Mouse (Mus musculus) stomach, embryonic 15.5 days (tissue): ENCODE results near the gene Msi2. TPM values are rescaled to one million over a fixed set of nuclear protein-coding genes. Genes with fewer than 3 reads are reported as not detected.

Source experiments
- ATAC-seq: fragments of 200-750 bp; cut with Nextera tagmentation; 2 replicates; pipeline ENCODE4 v1.8.0; 2017; ENCODE audit warnings: low read depth, moderate number of reproducible peaks, moderate TSS enrichment; ENCODE audit not compliant: insufficient read depth, low FRiP score
- H3K27ac ChIP-seq: fragments of 300-500 bp; sonication (generic); 2 replicates; pipeline ENCODE4 v1.5.1; 2015; ENCODE audit warnings: mild to moderate bottlenecking, inconsistent platforms
- H3K27me3 ChIP-seq: fragments of 300-500 bp; sonication (generic); replicated peaks from 2 replicates; pipeline ENCODE4 v1.6.1; 2015; ENCODE audit warnings: inconsistent platforms
- H3K36me3 ChIP-seq: fragments of 300-500 bp; sonication (generic); 2 replicates; pipeline ENCODE4 v1.6.1; 2015; ENCODE audit warnings: inconsistent platforms
- H3K4me1 ChIP-seq: fragments of 300-500 bp; sonication (generic); 2 replicates; pipeline ENCODE4 v1.6.1; 2015; ENCODE audit warnings: inconsistent platforms
- H3K4me2 ChIP-seq: fragments of 300-500 bp; sonication (generic); 2 replicates; pipeline ENCODE4 v1.6.1; 2015; ENCODE audit warnings: mild to moderate bottlenecking, inconsistent platforms
- H3K4me3 ChIP-seq: fragments of 300-500 bp; sonication (generic); replicated peaks from 2 replicates; pipeline ENCODE4 v1.5.1; 2015; ENCODE audit warnings: inconsistent platforms
- H3K9ac ChIP-seq: fragments of 300-500 bp; sonication (generic); 2 replicates; pipeline ENCODE4 v1.6.1; 2015; ENCODE audit warnings: inconsistent platforms
- H3K9me3 ChIP-seq: fragments of 300-500 bp; sonication (generic); 2 replicates; pipeline ENCODE4 v1.6.1; 2016; ENCODE audit warnings: inconsistent platforms
- WGBS: fragments of 180-500 bp; shearing (Covaris S2); methylation state at CpG from one replicate; pipeline ENCODE4 v1.1.7; 2015; 5-methylcytosine and 5-hydroxymethylcytosine counted together
- polyA plus RNA-seq: library from polyadenylated mRNA; unstranded; fragments of >200 nt; fragmentation: Nextera tagmentation; extraction: Ambion mirVana; gene quantifications from 2 replicates; pipeline ENCODE4 v1.2.1, GENCODE M21; 2015

Gene Msi2
- polyA plus RNA-seq, 1 experiment from 2014 or later, result 13.7 TPM

- Histone ChIP-seq H3K4me2 (no peak overlapping the region), H3K27ac (no peak overlapping the region), H3K27me3 (no peaks in the 10 kb centered on the region), H3K9me3 (no peaks in the 10 kb centered on the region), H3K36me3 (no peaks in the 10 kb centered on the region), H3K4me1 (peaks cover 12% of the 10 kb centered on the region), H3K4me3 (no peak overlapping the region), H3K9ac (no peak overlapping the region)
- ATAC-seq, result no peak
- 74% methylated on average over 5 of the region's 5 CpGs for WGBS
Observed at GRCm38 (mm10) chr11:88564363-88564762, 153.9 kb downstream of the Msi2 start.

GRCm38 (mm10) chr11:88561191-88561590 lies 157.1 kb downstream of the Msi2 start:
- Histone ChIP-seq H3K9ac (no peak overlapping the region), H3K4me3 (no peak overlapping the region), H3K4me2 (no peak overlapping the region), H3K27ac (peak overlapping the region; percentile 62; the same call in 1 of the 2 replicates), H3K27me3 (no peaks in the 10 kb centered on the region), H3K36me3 (no peaks in the 10 kb centered on the region), H3K9me3 (no peaks in the 10 kb centered on the region), H3K4me1 (peaks cover 36% of the 10 kb centered on the region)
- no peak for ATAC-seq
- WGBS, result 15% methylated on average over 6 of the region's 6 CpGs

GRCm38 (mm10) chr11:88560634-88561033 lies 157.7 kb downstream of the Msi2 start:
- Histone ChIP-seq H3K27ac (peak overlapping the region; percentile 62; the same call in 1 of the 2 replicates), H3K4me1 (peaks cover 40% of the 10 kb centered on the region), H3K4me2 (no peak overlapping the region), H3K27me3 (no peaks in the 10 kb centered on the region), H3K4me3 (no peak overlapping the region), H3K36me3 (no peaks in the 10 kb centered on the region), H3K9ac (no peak overlapping the region), H3K9me3 (no peaks in the 10 kb centered on the region)
- no peak for ATAC-seq
- WGBS, result 75% methylated on average over 9 of the region's 9 CpGs

GRCm38 (mm10) chr11:88559365-88559970 lies 158.8 kb downstream of the Msi2 start:
- 46% methylated on average over 10 of the region's 10 CpGs for WGBS
- no peak overlapping the region for H3K4me2 ChIP-seq
- no peak overlapping the region for H3K9ac ChIP-seq
- ATAC-seq, result no peak
- no peaks in the 10 kb centered on the region for H3K36me3 ChIP-seq
- H3K4me3 ChIP-seq, result no peak overlapping the region
- no peaks in the 10 kb centered on the region for H3K9me3 ChIP-seq
- peaks cover 50% of the 10 kb centered on the region for H3K4me1 ChIP-seq
- no peak overlapping the region for H3K27ac ChIP-seq
- no peaks in the 10 kb centered on the region for H3K27me3 ChIP-seq

GRCm38 (mm10) chr11:88558731-88559130 lies 159.6 kb downstream of the Msi2 start:
- H3K4me1 ChIP-seq, result peaks cover 57% of the 10 kb centered on the region
- H3K27ac ChIP-seq, result 0 out of 2 replicates have a peak overlapping the region, but pooled peaks have one; percentile 28
- H3K9me3 ChIP-seq, result no peaks in the 10 kb centered on the region
- ATAC-seq, result no peak
- H3K36me3 ChIP-seq, result no peaks in the 10 kb centered on the region
- no peak overlapping the region for H3K4me3 ChIP-seq
- no peak overlapping the region for H3K4me2 ChIP-seq
- no peak overlapping the region for H3K9ac ChIP-seq
- WGBS, result 79% methylated on average over 4 of the region's 4 CpGs
- no peaks in the 10 kb centered on the region for H3K27me3 ChIP-seq

- Histone ChIP-seq H3K36me3 (no peaks in the 10 kb centered on the region), H3K4me3 (no peak overlapping the region), H3K9me3 (no peaks in the 10 kb centered on the region), H3K27me3 (no peaks in the 10 kb centered on the region), H3K4me1 (peaks cover 64% of the 10 kb centered on the region), H3K27ac (peak overlapping the region; percentile 49; the same call in 1 of the 2 replicates), H3K4me2 (no peak overlapping the region), H3K9ac (no peak overlapping the region)
- WGBS, result 46% methylated on average over 6 of the region's 6 CpGs
- ATAC-seq, result no peak
Observed at GRCm38 (mm10) chr11:88557828-88558580, 160.3 kb downstream of the Msi2 start.

GRCm38 (mm10) chr11:88557116-88557768 lies 161.1 kb downstream of the Msi2 start:
- Histone ChIP-seq H3K27me3 (no peaks in the 10 kb centered on the region), H3K4me3 (no peak overlapping the region), H3K9ac (no peak overlapping the region), H3K4me1 (peaks cover 68% of the 10 kb centered on the region), H3K4me2 (no peak overlapping the region), H3K36me3 (no peaks in the 10 kb centered on the region), H3K27ac (peak overlapping the region; percentile 49; the same call in 1 of the 2 replicates), H3K9me3 (no peaks in the 10 kb centered on the region)
- WGBS, result 55% methylated on average over 4 of the region's 4 CpGs
- no peak for ATAC-seq

GRCm38 (mm10) chr11:88555902-88556549 lies 162.3 kb downstream of the Msi2 start:
- peaks cover 72% of the 10 kb centered on the region for H3K4me1 ChIP-seq
- H3K36me3 ChIP-seq, result no peaks in the 10 kb centered on the region
- no peak for ATAC-seq
- H3K27ac ChIP-seq, result peak overlapping the region; percentile 58
- no peak overlapping the region for H3K4me3 ChIP-seq
- H3K4me2 ChIP-seq, result no peak overlapping the region
- H3K9ac ChIP-seq, result no peak overlapping the region
- 30% methylated on average over 6 of the region's 6 CpGs for WGBS
- no peaks in the 10 kb centered on the region for H3K9me3 ChIP-seq
- H3K27me3 ChIP-seq, result no peaks in the 10 kb centered on the region

- Histone ChIP-seq H3K4me3 (no peak overlapping the region), H3K9ac (no peak overlapping the region), H3K4me1 (peaks cover 74% of the 10 kb centered on the region), H3K27ac (peak overlapping the region; percentile 58; the same call in 1 of the 2 replicates), H3K4me2 (no peak overlapping the region), H3K27me3 (no peaks in the 10 kb centered on the region), H3K9me3 (no peaks in the 10 kb centered on the region), H3K36me3 (no peaks in the 10 kb centered on the region)
- no peak for ATAC-seq
- 56% methylated on average over 8 of the region's 8 CpGs for WGBS
Observed at GRCm38 (mm10) chr11:88555232-88555818, 163.0 kb downstream of the Msi2 start.

GRCm38 (mm10) chr11:88553521-88554310 lies 164.6 kb downstream of the Msi2 start:
- ATAC-seq, result peak; percentile 37; the same call in 1 of the 2 replicates
- H3K36me3 ChIP-seq, result no peaks in the 10 kb centered on the region
- H3K4me1 ChIP-seq, result peaks cover 76% of the 10 kb centered on the region
- no peak overlapping the region for H3K4me3 ChIP-seq
- no peak overlapping the region for H3K9ac ChIP-seq
- H3K4me2 ChIP-seq, result no peak overlapping the region
- WGBS, result 62% methylated on average over 11 of the region's 11 CpGs
- H3K27ac ChIP-seq, result peak overlapping the region; percentile 75
- H3K9me3 ChIP-seq, result no peaks in the 10 kb centered on the region
- no peaks in the 10 kb centered on the region for H3K27me3 ChIP-seq

- Histone ChIP-seq H3K9ac (no peak overlapping the region), H3K4me1 (peaks cover 75% of the 10 kb centered on the region), H3K4me3 (no peak overlapping the region), H3K27me3 (no peaks in the 10 kb centered on the region), H3K4me2 (no peak overlapping the region), H3K36me3 (no peaks in the 10 kb centered on the region), H3K9me3 (no peaks in the 10 kb centered on the region), H3K27ac (peak overlapping the region; percentile 75)
- no peak for ATAC-seq
- WGBS, result 40% methylated on average over 8 of the region's 8 CpGs
Observed at GRCm38 (mm10) chr11:88552987-88553386, 165.3 kb downstream of the Msi2 start.
